Mouse (Mus musculus): Measurements from ENCODE around the gene Acad8. TPM values are rescaled to one million over a fixed set of nuclear protein-coding genes. Genes with fewer than 3 reads are reported as not detected.

Gene Acad8
- 10 to 100 TPM; 51.6 to 56.3 TPM for total RNA-seq (2021)
- polyA plus RNA-seq (2012; rRNA removed) = 32.0 and 57.6 TPM in 2 replicates
- long read RNA-seq, transcript Acad8-201 (11 exons, 2,859 nt) = major isoform, 98 of 116 reads
- long read RNA-seq, partial matches to known transcripts = 2 of 116 reads
- long read RNA-seq, other reads (novel, unspliced or antisense) = 16 of 116 reads

DNA sequence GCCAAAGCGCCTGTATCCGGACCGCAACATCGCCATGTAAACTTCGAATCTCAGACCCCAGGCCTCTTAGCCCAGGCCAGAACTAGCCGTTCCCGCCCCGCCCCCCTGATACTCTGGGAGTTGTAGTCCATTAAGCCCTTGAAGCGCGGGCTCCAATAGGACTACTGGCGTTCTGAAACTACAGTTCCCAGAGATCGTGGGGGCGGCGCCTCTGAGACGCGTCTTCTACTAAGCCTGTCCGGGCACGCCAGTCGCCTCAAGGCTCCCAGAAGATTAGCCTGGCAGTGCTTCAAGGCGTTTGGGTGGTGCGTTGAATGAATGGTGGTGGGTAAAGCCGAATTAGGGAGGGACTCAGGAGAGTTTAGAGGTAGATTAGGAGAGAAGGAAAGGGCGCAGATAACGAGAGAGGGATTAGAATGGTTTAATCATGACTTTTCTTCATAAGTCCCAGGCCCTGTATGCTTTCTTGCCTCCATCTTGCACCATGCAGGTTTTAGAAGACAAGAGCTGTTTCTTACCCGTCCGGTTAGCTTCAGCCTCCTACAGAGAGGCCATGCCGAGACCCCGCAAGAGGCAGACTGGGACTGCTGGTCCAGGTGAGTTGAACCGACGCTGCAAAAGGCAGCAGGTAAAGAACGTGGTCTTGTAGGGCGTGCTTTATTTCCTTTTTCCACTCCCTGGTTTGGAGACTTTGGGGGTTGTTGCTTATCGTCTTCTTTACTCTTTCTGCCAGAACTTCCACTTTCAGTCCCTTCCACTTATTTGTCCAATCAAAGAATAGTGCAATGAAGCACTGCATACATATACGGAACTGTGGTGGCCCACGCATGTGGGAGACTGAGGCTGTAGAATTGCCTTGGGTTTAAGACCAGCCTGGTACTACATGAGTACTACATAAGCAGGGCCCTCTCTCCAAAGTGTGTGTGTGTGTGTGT, at the start of gene Acad8, which contains the start of gene Thyn1:
TSS of gene Acad8 (minus strand) at position 106 of the 935 bp plus-strand sequence.
TSS of gene Thyn1 (plus strand) at position 250 of the 935 bp plus-strand sequence.
- intact Hi-C loops (cut with DNase I) = loop anchor here (1.0 kb wide), 1 partner anchor 30 kb away; no protein-coding TSS in a partner anchor

DNA sequence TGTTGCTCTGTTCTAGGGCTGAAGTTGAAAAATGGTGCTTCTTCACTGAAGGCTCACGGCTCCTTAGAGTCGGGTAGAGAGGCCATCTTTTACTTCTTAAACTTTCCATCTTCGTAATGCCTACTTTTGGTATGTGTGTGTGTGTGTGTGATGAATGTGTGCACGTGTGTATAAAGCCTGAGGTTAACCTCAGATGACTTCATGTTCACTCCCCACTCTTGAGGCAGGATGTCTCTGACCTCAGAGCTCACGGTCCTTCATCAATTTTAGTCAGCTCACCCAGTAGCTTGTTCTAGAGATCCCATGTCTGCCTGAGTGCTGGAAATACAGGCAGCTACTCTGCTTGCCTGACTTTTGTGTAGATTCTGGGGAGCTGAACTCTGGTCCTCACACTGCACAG, 44.5 kb upstream of the Acad8 start:
- no peak for DNase-seq
- TF ChIP-seq POLR2A (IDR thresholded peaks at IDR 0.05; ENCODE audit: insufficient read depth, low read depth, low read length) (no peak), EP300 (IDR thresholded peaks at IDR 0.05; ENCODE audit: insufficient read depth, low read depth, low read length) (no peak), CTCF (IDR thresholded peaks at IDR 0.05) (no peak)
- no peaks in the 10 kb centered on the region for H3K27me3 ChIP-seq (ENCODE audit: control insufficient read depth, insufficient read depth, low read length)
- H3K79me2 ChIP-seq (replicated peaks; ENCODE audit: control insufficient read depth, insufficient read depth, low read length) = no peaks in the 10 kb centered on the region
- no peaks in the 10 kb centered on the region for H3K4me1 ChIP-seq (ENCODE audit: control insufficient read depth, insufficient read depth, low read length)
- H3K36me3 ChIP-seq (ENCODE audit: control insufficient read depth, insufficient read depth, low read length) = peaks cover 5% of the 10 kb centered on the region; the same call in 1 of the 2 replicates
- H3K4me3 ChIP-seq = no peak overlapping the region
- 91% methylated on average over 5 of the region's 5 CpGs for WGBS
- H3K9ac ChIP-seq (ENCODE audit: low read depth, low read length) = no peak overlapping the region
- intact Hi-C loops (cut with DNase I) = no loop called here
- H3K27ac ChIP-seq = no peak overlapping the region

More for the DNA sequence above, at the start of gene Acad8, which contains the start of gene Thyn1:
- Histone ChIP-seq H3K4me1 (ENCODE audit: control insufficient read depth, insufficient read depth, low read length) (peaks cover 3% of the 10 kb centered on the region), H3K9ac (ENCODE audit: low read depth, low read length) (peak within 1 kb of the TSS; percentile 81), H3K4me3 (peak within 1 kb of the TSS; percentile 78), H3K79me2 (replicated peaks; ENCODE audit: control insufficient read depth, insufficient read depth, low read length) (peaks cover 4% of the 10 kb centered on the region), H3K27me3 (ENCODE audit: control insufficient read depth, insufficient read depth, low read length) (no peaks in the 10 kb centered on the region), H3K27ac (peak within 1 kb of the TSS; percentile 92), H3K36me3 (ENCODE audit: control insufficient read depth, insufficient read depth, low read length) (peaks cover 2% of the 10 kb centered on the region; the same call in 1 of the 2 replicates)
- WGBS = under 1% methylated on average over 35 of the region's 35 CpGs
- peak; percentile 92 to 95 for DNase-seq
- 0 out of 2 replicates have a peak, but pooled peaks have one; percentile 3 for TF ChIP-seq CTCF (IDR thresholded peaks at IDR 0.05)
- TF ChIP-seq POLR2A (IDR thresholded peaks at IDR 0.05; ENCODE audit: insufficient read depth, low read depth, low read length) = peak; percentile 69
- no peak for TF ChIP-seq EP300 (IDR thresholded peaks at IDR 0.05; ENCODE audit: insufficient read depth, low read depth, low read length)

DNA sequence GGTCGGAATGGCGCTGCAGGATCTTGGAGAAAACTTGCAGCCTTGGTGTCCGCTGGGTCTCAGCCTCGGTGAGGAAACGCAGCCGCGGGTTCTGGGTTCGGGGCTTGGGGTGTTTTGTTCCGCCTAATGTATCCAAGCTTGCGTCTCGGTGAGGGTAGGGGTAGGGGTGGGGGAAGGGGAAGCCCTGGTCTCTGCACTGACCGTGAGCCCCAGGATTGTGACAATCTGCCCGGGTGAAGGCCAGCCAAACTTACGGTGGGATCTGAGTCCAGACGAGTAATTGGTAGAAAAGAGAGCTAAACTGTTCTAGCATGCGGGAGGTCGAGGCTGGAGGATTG, 31.4 kb upstream of the Acad8 start:
- no peak for DNase-seq
- peaks cover 2% of the 10 kb centered on the region; the same call in 1 of the 2 replicates for H3K36me3 ChIP-seq (ENCODE audit: control insufficient read depth, insufficient read depth, low read length)
- peak overlapping the region; percentile 98; the same call in 1 of the 2 replicates for H3K27ac ChIP-seq
- H3K4me3 ChIP-seq = peak overlapping the region; percentile 99
- no peak for TF ChIP-seq CTCF (IDR thresholded peaks at IDR 0.05)
- TF ChIP-seq POLR2A (IDR thresholded peaks at IDR 0.05; ENCODE audit: insufficient read depth, low read depth, low read length) = no peak
- no peak for TF ChIP-seq EP300 (IDR thresholded peaks at IDR 0.05; ENCODE audit: insufficient read depth, low read depth, low read length)
- H3K9ac ChIP-seq (ENCODE audit: low read depth, low read length) = peak overlapping the region; percentile 40
- H3K27me3 ChIP-seq (ENCODE audit: control insufficient read depth, insufficient read depth, low read length) = no peaks in the 10 kb centered on the region
- peaks cover 5% of the 10 kb centered on the region for H3K4me1 ChIP-seq (ENCODE audit: control insufficient read depth, insufficient read depth, low read length)
- WGBS = 1% methylated on average over 17 of the region's 17 CpGs
- H3K79me2 ChIP-seq (replicated peaks; ENCODE audit: control insufficient read depth, insufficient read depth, low read length) = peaks cover 4% of the 10 kb centered on the region
- intact Hi-C loops (cut with DNase I) = no loop called here

DNA sequence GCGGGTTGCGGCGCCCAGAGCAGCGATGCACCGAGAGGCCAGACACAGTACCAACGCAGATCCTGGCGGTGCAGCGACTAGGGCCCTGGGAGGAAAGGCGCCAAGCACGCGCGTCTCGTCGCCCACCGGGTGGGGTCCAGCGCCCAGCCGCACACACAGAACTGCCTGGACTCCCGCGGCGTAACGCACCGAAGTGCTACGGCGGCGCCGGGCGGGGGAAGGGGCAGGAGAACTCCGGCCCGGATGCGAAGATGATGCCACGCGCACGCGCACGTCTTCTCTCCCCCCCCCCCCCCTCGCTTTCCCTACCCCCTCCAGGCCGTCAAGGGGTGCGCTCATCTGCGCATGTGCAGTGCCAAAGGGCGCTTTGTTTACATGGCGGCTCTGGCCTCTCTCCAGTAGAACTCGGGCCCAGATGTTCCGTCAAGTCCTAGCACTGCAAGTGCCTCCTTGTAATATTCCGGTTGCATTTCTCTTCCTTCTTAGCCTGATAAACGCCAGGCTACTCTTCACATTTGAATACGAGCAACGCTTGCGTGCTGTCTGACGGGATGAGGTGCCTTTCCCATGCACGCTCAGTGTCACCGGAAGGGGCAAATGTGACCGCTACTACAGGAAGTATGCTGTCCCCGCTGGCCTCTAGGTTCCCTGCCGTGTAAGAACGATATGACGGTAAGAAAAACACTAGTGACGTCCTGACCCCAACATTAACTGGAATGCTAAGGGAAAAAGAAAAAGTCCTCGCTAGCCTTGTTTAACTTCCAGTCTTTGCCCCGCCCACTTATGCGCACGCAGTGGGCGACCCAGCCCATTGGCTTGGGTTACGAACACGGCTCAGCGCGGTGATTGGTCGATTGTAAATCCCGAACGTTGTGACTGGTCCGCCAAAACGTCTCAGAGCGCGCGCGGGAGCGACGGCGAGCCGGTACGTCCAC, 30.7 kb upstream of the Acad8 start, which contains the start of the genes Vps26b and Ncapd3:
TSS of gene Vps26b (minus strand) at position 238 of the 935 bp plus-strand sequence.
TSS of gene Ncapd3 (plus strand) at position 348 of the 935 bp plus-strand sequence.
- Histone ChIP-seq H3K36me3 (ENCODE audit: control insufficient read depth, insufficient read depth, low read length) (peaks cover 2% of the 10 kb centered on the region; the same call in 1 of the 2 replicates), H3K4me3 (peak within 1 kb of the TSS; percentile 99), H3K27me3 (ENCODE audit: control insufficient read depth, insufficient read depth, low read length) (no peaks in the 10 kb centered on the region), H3K9ac (ENCODE audit: low read depth, low read length) (peak within 1 kb of the TSS; percentile 93), H3K27ac (peak within 1 kb of the TSS; percentile 98), H3K4me1 (ENCODE audit: control insufficient read depth, insufficient read depth, low read length) (peaks cover 5% of the 10 kb centered on the region), H3K79me2 (replicated peaks; ENCODE audit: control insufficient read depth, insufficient read depth, low read length) (peaks cover 3% of the 10 kb centered on the region)
- DNase-seq = peak; percentile 94 to 96
- TF ChIP-seq EP300 (IDR thresholded peaks at IDR 0.05; ENCODE audit: insufficient read depth, low read depth, low read length) = no peak; the same call in 1 of the 2 replicates
- TF ChIP-seq CTCF (IDR thresholded peaks at IDR 0.05) = peak; percentile 46
- peak; percentile 90 for TF ChIP-seq POLR2A (IDR thresholded peaks at IDR 0.05; ENCODE audit: insufficient read depth, low read depth, low read length)
- WGBS = under 1% methylated on average over 80 of the region's 80 CpGs
- intact Hi-C loops (cut with DNase I) = loop anchor here (1.0 kb wide), 1 partner anchor 31 kb away; the partner anchor contains the start of genes Acad8 and Thyn1
